Mouse (Mus musculus) layer of hippocampus, adult 8-10 months (tissue): ENCODE measurements around the gene H2al1b. TPM values are rescaled to one million over a fixed set of nuclear protein-coding genes. Genes with fewer than 3 reads are reported as not detected.
A peak's percentile ranks its signal among the peaks of the same experiment; 100 is the strongest.

Source experiments
- DNase-seq, 2 experiments: peaks; one replicate each; pipeline ENCODE4 v3.0.0; 2022; ENCODE audit warnings: low spot score in 2 of 2
- total RNA-seq, 4 experiments: library from RNA; stranded (reverse); gene quantifications; 2 replicates each; pipeline ENCODE4 v1.2.4; 2022

Gene H2al1b
- total RNA-seq, 4 experiments from 2014 or later, result not detected

GRCm38 (mm10) chrX:11345762-11346161, 43.5 kb downstream of the H2al1b start:
- peak in 1 of 2 experiments; percentile 21 for DNase-seq

- no peak for DNase-seq
Measured at GRCm38 (mm10) chrX:11346756-11347155, 44.5 kb downstream of the H2al1b start.

Other genes with a start within 250 kb of the H2al1b start
- gene H2al1a, start 3.2 kb upstream of the H2al1b start, total RNA-seq, result not detected
- gene H2al1c, start 3.2 kb downstream of the H2al1b start, total RNA-seq, result not detected
- not detected for gene H2al1d, start 6.4 kb downstream of the H2al1b start, total RNA-seq
- not detected for gene H2al1e, start 9.5 kb downstream of the H2al1b start, total RNA-seq
- not detected for gene H2al1f, start 12.7 kb downstream of the H2al1b start, total RNA-seq
- not detected for gene H2al1g, start 15.8 kb downstream of the H2al1b start, total RNA-seq
- not detected for gene H2al1h, start 19.1 kb downstream of the H2al1b start, total RNA-seq
- gene H2al1i, start 22.2 kb downstream of the H2al1b start, total RNA-seq, result not detected
- not detected for gene H2al1j, start 25.4 kb downstream of the H2al1b start, total RNA-seq